Comparison of ENCODE assay signal across 8 mouse cellular contexts in genomic region chr2:69712171-69712570, GRCm38 (mm10). TPM values are rescaled to one million over a fixed set of nuclear protein-coding genes. Genes with fewer than 3 reads are reported as not detected.
DNase-seq lines count a peak whose midpoint lies in the region; ATAC-seq and TF ChIP-seq lines count a peak whose summit lies in the region.

No protein-coding gene starts in this region.

- no peak for DNase-seq in heart, postnatal 4 days
- peak; percentile 3 for DNase-seq in forebrain, postnatal 0 days
- no peak for DNase-seq in gastrocnemius, postnatal 14 days
- no peak for DNase-seq in spleen, adult 12 weeks (ENCODE audit: low spot score)

- H3K27me3 ChIP-seq in heart, embryonic 14.5 days (ENCODE audit: control insufficient read depth, insufficient read depth, low read length): no peaks in the 10 kb centered on the region
- H3K27me3 ChIP-seq in midbrain, embryonic 16.5 days (ENCODE audit: control insufficient read depth, insufficient read depth, low read depth, low read length): no peaks in the 10 kb centered on the region
- peaks cover 5% of the 10 kb centered on the region; the same call in 1 of the 2 replicates for H3K27me3 ChIP-seq in midbrain, embryonic 13.5 days
- no peaks in the 10 kb centered on the region for H3K27me3 ChIP-seq in forebrain, postnatal 0 days (ENCODE audit: insufficient read depth, low read length)
- H3K27me3 ChIP-seq in stomach, embryonic 15.5 days (replicated peaks): no peaks in the 10 kb centered on the region

- H3K4me2 ChIP-seq in heart, embryonic 14.5 days (ENCODE audit: low read length): peak overlapping the region; percentile 66
- H3K4me2 ChIP-seq in midbrain, embryonic 16.5 days (ENCODE audit: low read length): peak overlapping the region; percentile 78; the same call in 1 of the 2 replicates
- no peak overlapping the region for H3K4me2 ChIP-seq in midbrain, embryonic 13.5 days (replicated peaks)
- peak overlapping the region; percentile 84 for H3K4me2 ChIP-seq in forebrain, postnatal 0 days (ENCODE audit: low read depth)
- H3K4me2 ChIP-seq in stomach, embryonic 15.5 days: peak overlapping the region; percentile 77

- ATAC-seq in heart, embryonic 14.5 days (ENCODE audit: insufficient number of reproducible peaks, insufficient read depth, low FRiP score, low read depth): no peak
- ATAC-seq in midbrain, embryonic 16.5 days: no peak
- ATAC-seq in midbrain, embryonic 13.5 days: no peak
- ATAC-seq in forebrain, postnatal 0 days: no peak
- ATAC-seq in stomach, embryonic 15.5 days (ENCODE audit: insufficient read depth, low FRiP score, low read depth): no peak

- no peaks in the 10 kb centered on the region for H3K9me3 ChIP-seq in heart, embryonic 14.5 days (ENCODE audit: control insufficient read depth, low read length)
- H3K9me3 ChIP-seq in midbrain, embryonic 16.5 days (replicated peaks; ENCODE audit: control insufficient read depth, low read length, poor library complexity, severe bottlenecking): no peaks in the 10 kb centered on the region
- no peaks in the 10 kb centered on the region for H3K9me3 ChIP-seq in midbrain, embryonic 13.5 days
- H3K9me3 ChIP-seq in forebrain, postnatal 0 days (ENCODE audit: low read length): no peaks in the 10 kb centered on the region
- no peaks in the 10 kb centered on the region for H3K9me3 ChIP-seq in stomach, embryonic 15.5 days

- intact Hi-C loops in gastrocnemius, postnatal 14 days (cut with DNase I; ENCODE audit: low total_unique reads): no loop called here

- no peak overlapping the region for H3K4me3 ChIP-seq in heart, embryonic 14.5 days (ENCODE audit: control insufficient read depth in 1 of 2, insufficient read depth in 1 of 2, low read depth in 1 of 2, low read length in 2 of 2)
- no peak overlapping the region for H3K4me3 ChIP-seq in midbrain, embryonic 16.5 days (ENCODE audit: low read depth, low read length)
- H3K4me3 ChIP-seq in midbrain, embryonic 13.5 days (replicated peaks): no peak overlapping the region
- H3K4me3 ChIP-seq in forebrain, postnatal 0 days (ENCODE audit: low read depth, low read length): no peak overlapping the region
- H3K4me3 ChIP-seq in stomach, embryonic 15.5 days (replicated peaks): no peak overlapping the region

- WGBS in heart, embryonic 14.5 days: 91% methylated on average over 14 of the region's 14 CpGs
- WGBS in midbrain, embryonic 16.5 days: 91% methylated on average over 14 of the region's 14 CpGs
- WGBS in midbrain, embryonic 13.5 days: 94% methylated on average over 14 of the region's 14 CpGs
- 76% methylated on average over 14 of the region's 14 CpGs for WGBS in forebrain, postnatal 0 days
- 84% methylated on average over 14 of the region's 14 CpGs for WGBS in stomach, embryonic 15.5 days

- peak overlapping the region; percentile 82; the same call in 1 of the 2 replicates for H3K9ac ChIP-seq in heart, embryonic 14.5 days (ENCODE audit: low read length)
- H3K9ac ChIP-seq in midbrain, embryonic 16.5 days (ENCODE audit: low read depth, low read length): no peak overlapping the region
- no peak overlapping the region for H3K9ac ChIP-seq in midbrain, embryonic 13.5 days (replicated peaks)
- peak overlapping the region; percentile 61; the same call in 1 of the 2 replicates for H3K9ac ChIP-seq in forebrain, postnatal 0 days
- H3K9ac ChIP-seq in stomach, embryonic 15.5 days: no peak overlapping the region

- no peaks in the 10 kb centered on the region for H3K4me1 ChIP-seq in heart, embryonic 14.5 days (ENCODE audit: control insufficient read depth in 2 of 2, insufficient read depth in 2 of 2, low read length in 2 of 2)
- peaks cover 11% of the 10 kb centered on the region for H3K4me1 ChIP-seq in midbrain, embryonic 16.5 days (ENCODE audit: control insufficient read depth, insufficient read depth, low read length)
- H3K4me1 ChIP-seq in midbrain, embryonic 13.5 days (replicated peaks): peaks cover 10% of the 10 kb centered on the region
- 0 out of 2 replicates have a peak, but pooled peaks cover 5% of the 10 kb centered on the region for H3K4me1 ChIP-seq in forebrain, postnatal 0 days (ENCODE audit: insufficient read depth)
- no peaks in the 10 kb centered on the region for H3K4me1 ChIP-seq in stomach, embryonic 15.5 days

- H3K27ac ChIP-seq in heart, embryonic 14.5 days (replicated peaks in 1 of 2; ENCODE audit: control insufficient read depth in 1 of 2, insufficient read depth in 1 of 2, low read depth in 2 of 2, low read length in 2 of 2): no peak overlapping the region
- no peak overlapping the region for H3K27ac ChIP-seq in midbrain, embryonic 16.5 days (ENCODE audit: low read length)
- no peak overlapping the region for H3K27ac ChIP-seq in midbrain, embryonic 13.5 days
- H3K27ac ChIP-seq in forebrain, postnatal 0 days (ENCODE audit: low read depth, low read length): no peak overlapping the region
- H3K27ac ChIP-seq in stomach, embryonic 15.5 days: no peak overlapping the region

- TF ChIP-seq CTCF in forebrain, postnatal 0 days (IDR thresholded peaks at IDR 0.05; ENCODE audit: low read depth): no peak

- H3K36me3 ChIP-seq in heart, embryonic 14.5 days (ENCODE audit: control insufficient read depth, insufficient read depth, low read length): peaks cover 32% of the 10 kb centered on the region
- H3K36me3 ChIP-seq in midbrain, embryonic 16.5 days (ENCODE audit: control insufficient read depth, insufficient read depth, low read length): peaks cover 2% of the 10 kb centered on the region
- H3K36me3 ChIP-seq in midbrain, embryonic 13.5 days: peaks cover 22% of the 10 kb centered on the region
- H3K36me3 ChIP-seq in forebrain, postnatal 0 days (ENCODE audit: insufficient read depth): peaks cover 3% of the 10 kb centered on the region; the same call in 1 of the 2 replicates
- no peaks in the 10 kb centered on the region; the same call in 1 of the 2 replicates for H3K36me3 ChIP-seq in stomach, embryonic 15.5 days

RNA-seq across cellular contexts. Expression of gene Fastkd1, which starts 1.1 kb away (rescaled TPM):
- 24.0 and 24.8 TPM in 2 replicates for polyA plus RNA-seq in heart, embryonic 14.5 days (2014; fragmentation: Nextera tagmentation; extraction: Ambion mirVana)
- total RNA-seq in heart, postnatal 4 days (2021): 10 to 100 TPM; 26.8 to 28.2 TPM
- polyA plus RNA-seq in midbrain, embryonic 16.5 days (2015; fragmentation: Nextera tagmentation; extraction: Ambion mirVana): 18.0 and 18.2 TPM in 2 replicates
- 13.2 and 14.8 TPM in 2 replicates for polyA plus RNA-seq in midbrain, embryonic 13.5 days (2015; fragmentation: Nextera tagmentation; extraction: Ambion mirVana)
- 21.3 and 24.4 TPM in 2 replicates for total RNA-seq in forebrain, postnatal 0 days (2014; rRNA removed)
- 8.8 and 12.7 TPM in 2 replicates for polyA plus RNA-seq in forebrain, postnatal 0 days (2015; fragmentation: Nextera tagmentation; extraction: Ambion mirVana)
- polyA plus RNA-seq in stomach, embryonic 15.5 days (2015; fragmentation: Nextera tagmentation; extraction: Ambion mirVana): 9.0 and 9.8 TPM in 2 replicates
- 10 to 100 TPM; 11.8 to 14.7 TPM for total RNA-seq in gastrocnemius, postnatal 14 days (2021)

RNA-seq across cellular contexts. Expression of gene Ppig, which starts 10.2 kb away (rescaled TPM):
- 64.9 and 77.0 TPM in 2 replicates for polyA plus RNA-seq in heart, embryonic 14.5 days (2014; fragmentation: Nextera tagmentation; extraction: Ambion mirVana)
- total RNA-seq in heart, postnatal 4 days (2021): 10 to 100 TPM; 56.7 to 59.9 TPM
- polyA plus RNA-seq in midbrain, embryonic 16.5 days (2015; fragmentation: Nextera tagmentation; extraction: Ambion mirVana): 135 and 147 TPM in 2 replicates
- polyA plus RNA-seq in midbrain, embryonic 13.5 days (2015; fragmentation: Nextera tagmentation; extraction: Ambion mirVana): 137 and 142 TPM in 2 replicates
- total RNA-seq in forebrain, postnatal 0 days (2014; rRNA removed): 13.2 and 18.7 TPM in 2 replicates
- 88.0 and 125 TPM in 2 replicates for polyA plus RNA-seq in forebrain, postnatal 0 days (2015; fragmentation: Nextera tagmentation; extraction: Ambion mirVana)
- polyA plus RNA-seq in stomach, embryonic 15.5 days (2015; fragmentation: Nextera tagmentation; extraction: Ambion mirVana): 124 and 152 TPM in 2 replicates
- 10 to 100 TPM; 26.7 to 31.9 TPM for total RNA-seq in gastrocnemius, postnatal 14 days (2021)

RNA-seq across cellular contexts. Expression of gene Klhl41, which starts 42.3 kb away (rescaled TPM):
- 23.2 and 28.0 TPM in 2 replicates for polyA plus RNA-seq in heart, embryonic 14.5 days (2014; fragmentation: Nextera tagmentation; extraction: Ambion mirVana)
- 10 to 100 TPM; 86.3 to 87.5 TPM for total RNA-seq in heart, postnatal 4 days (2021)
- polyA plus RNA-seq in midbrain, embryonic 16.5 days (2015; fragmentation: Nextera tagmentation; extraction: Ambion mirVana): 0.12 and 0.23 TPM in 2 replicates
- 0.13 and 0.18 TPM in 2 replicates for polyA plus RNA-seq in midbrain, embryonic 13.5 days (2015; fragmentation: Nextera tagmentation; extraction: Ambion mirVana)
- 0.10 and 0.15 TPM in 2 replicates for total RNA-seq in forebrain, postnatal 0 days (2014; rRNA removed)
- 0.10 and 0.13 TPM in 2 replicates for polyA plus RNA-seq in forebrain, postnatal 0 days (2015; fragmentation: Nextera tagmentation; extraction: Ambion mirVana)
- polyA plus RNA-seq in stomach, embryonic 15.5 days (2015; fragmentation: Nextera tagmentation; extraction: Ambion mirVana): 0.24 and 0.86 TPM in 2 replicates
- total RNA-seq in gastrocnemius, postnatal 14 days (2021): 100 to 1,000 TPM; 474 to 551 TPM

Comparison
In these comparisons a context has a peak if more than half of its experiments do, and no peak if none do; other contexts are left out.
1. H3K9ac ChIP-seq: peak in heart, embryonic 14.5 days (single experiment) and forebrain, postnatal 0 days (single experiment); none in midbrain, embryonic 16.5 days (single experiment), midbrain, embryonic 13.5 days (single experiment) and stomach, embryonic 15.5 days (single experiment).
2. RNA of gene Klhl41, which starts 42.3 kb away (polyA plus RNA-seq): 23.2 to 28.0 TPM in heart, embryonic 14.5 days; 0.24 to 0.86 TPM in stomach, embryonic 15.5 days, 0.12 to 0.23 TPM in midbrain, embryonic 16.5 days, 0.13 to 0.18 TPM in midbrain, embryonic 13.5 days and 0.10 to 0.13 TPM in forebrain, postnatal 0 days; every median in the first group is over 10 times any median in the second.